Mouse (Mus musculus) spleen, postnatal 36 days (tissue): ENCODE measurements around the gene Hist2h2bb.
A peak's percentile ranks its signal among the peaks of the same experiment; 100 is the strongest.
"Not testable (repeated sequence)": the region's sequence is repeated elsewhere in the genome, so short reads cannot be mapped to it uniquely, and the experiment has no call there.

Source experiments
- DNase-seq, 2 experiments: peaks; one replicate each; pipeline ENCODE4 v3.0.0; 2022; ENCODE audit warnings: low spot score in 2 of 2, mixed read lengths in 1 of 2

The Hist2h2bb gene

GRCm38 (mm10) chr3:96263558-96264403 lies 5.8 kb upstream of the Hist2h2bb start:
- DNase-seq, result peak in 1 of 2 experiments; percentile 36

- no peak for DNase-seq
These were observed 5.1 kb upstream of the Hist2h2bb start for GRCm38 (mm10) chr3:96264404-96264949.

- DNase-seq, result no peak
These were observed 3.3 kb upstream of the Hist2h2bb start for GRCm38 (mm10) chr3:96266132-96266710.

GRCm38 (mm10) chr3:96267541-96267940 lies 2.0 kb upstream of the Hist2h2bb start:
- no peak for DNase-seq

GRCm38 (mm10) chr3:96268051-96268775 lies 1.3 kb upstream of the Hist2h2bb start, which contains the start of gene Hist2h3b:
Gene Hist2h3b, plus strand, starts transcription at chr3:96268654.
- peak; percentile 84 to 86 for DNase-seq

- DNase-seq, result not testable (repeated sequence)
These were observed 675 bp upstream of the Hist2h2bb start for GRCm38 (mm10) chr3:96268776-96269378.

GRCm38 (mm10) chr3:96273591-96274465 lies 4.3 kb downstream of the Hist2h2bb start:
- peak; percentile 46 to 47 for DNase-seq

- DNase-seq, result peak; percentile 68 to 76
These were observed 7.9 kb downstream of the Hist2h2bb start for GRCm38 (mm10) chr3:96277428-96277799.

- peak; percentile 90 to 91 for DNase-seq
These were observed 8.5 kb downstream of the Hist2h2bb start for GRCm38 (mm10) chr3:96277800-96278624.

- DNase-seq, result no peak
These were observed 11.1 kb downstream of the Hist2h2bb start for GRCm38 (mm10) chr3:96280660-96281059.

GRCm38 (mm10) chr3:96284457-96284856 lies 14.9 kb downstream of the Hist2h2bb start:
- DNase-seq, result peak in 1 of 2 experiments; percentile 15

GRCm38 (mm10) chr3:96287334-96287733 lies 17.8 kb downstream of the Hist2h2bb start:
- DNase-seq, result not testable (repeated sequence)

GRCm38 (mm10) chr3:96289201-96289600 lies 19.6 kb downstream of the Hist2h2bb start:
- no peak for DNase-seq

GRCm38 (mm10) chr3:96290727-96291126 lies 21.2 kb downstream of the Hist2h2bb start:
- DNase-seq, result not testable (repeated sequence)

- DNase-seq, result no peak
These were observed 23.1 kb downstream of the Hist2h2bb start for GRCm38 (mm10) chr3:96292641-96293040.

GRCm38 (mm10) chr3:96293368-96293767 lies 23.8 kb downstream of the Hist2h2bb start:
- DNase-seq, result no peak

- DNase-seq, result no peak
These were observed 24.2 kb downstream of the Hist2h2bb start, which contains the start of gene Fcgr1 for GRCm38 (mm10) chr3:96293787-96294186. Gene Fcgr1, minus strand, starts transcription at chr3:96293969.

GRCm38 (mm10) chr3:96298360-96298759 lies 28.8 kb downstream of the Hist2h2bb start:
- no peak for DNase-seq

- no peak for DNase-seq
These were observed 30.0 kb downstream of the Hist2h2bb start for GRCm38 (mm10) chr3:96299562-96299961.
